Mouse (Mus musculus) left cerebral cortex, adult 9 months (tissue): ENCODE data around the gene Stk17b.
"Not testable (repeated sequence)": the region's sequence is repeated elsewhere in the genome, so short reads cannot be mapped to it uniquely, and the experiment has no call there.

Experiments
- DNase-seq, 2 experiments: peaks; one replicate each; pipeline ENCODE4 v3.0.0; 2022; ENCODE audit warnings: low spot score in 2 of 2

Gene Stk17b

GRCm38 (mm10) chr1:53728489-53729225 is 56.4 kb downstream of the Stk17b start:
- DNase-seq, result no peak

GRCm38 (mm10) chr1:53726883-53727282 is 58.1 kb downstream of the Stk17b start:
- DNase-seq, result no peak

- DNase-seq, result no peak
Measured at GRCm38 (mm10) chr1:53721353-53721752, 63.7 kb downstream of the Stk17b start.

GRCm38 (mm10) chr1:53720601-53721351 is 64.2 kb downstream of the Stk17b start:
- no peak for DNase-seq

GRCm38 (mm10) chr1:53715966-53716515 is 69.0 kb downstream of the Stk17b start:
- DNase-seq, result no peak

- peak in 1 of 2 experiments; percentile 17 for DNase-seq
Measured at GRCm38 (mm10) chr1:53715446-53715845, 69.6 kb downstream of the Stk17b start.

GRCm38 (mm10) chr1:53713383-53713782 is 71.6 kb downstream of the Stk17b start:
- peak; percentile 40 to 58 for DNase-seq

- DNase-seq, result no peak
Measured at GRCm38 (mm10) chr1:53711069-53711468, 74.0 kb downstream of the Stk17b start.

GRCm38 (mm10) chr1:53709602-53710001 is 75.4 kb downstream of the Stk17b start:
- not testable (repeated sequence) for DNase-seq

- peak; percentile 13 to 67 for DNase-seq
Measured at GRCm38 (mm10) chr1:53706431-53707361, 78.3 kb downstream of the Stk17b start, which contains the start of gene Dnah7a. Gene Dnah7a, minus strand, starts transcription at chr1:53706784.
